Mouse (Mus musculus) activated CD4-positive, CD25-positive, alpha-beta regulatory T cell, adult 4 months (primary cell): ENCODE measurements around the gene B3glct. TPM values are rescaled to one million over a fixed set of nuclear protein-coding genes. Genes with fewer than 3 reads are reported as not detected.

Experiments used
- ATAC-seq: one replicate; pipeline ENCODE4 v1.8.0; 2017
- polyA plus RNA-seq, 2 experiments: library from polyadenylated mRNA; unstranded; fragments of 100-300 nt; shearing (Covaris generic); gene quantifications; one replicate each; pipeline ENCODE4 v1.2.1; 2017

Gene B3glct
- polyA plus RNA-seq, 2 experiments from 2014 or later, result 2.4 to 2.9 TPM

DNA sequence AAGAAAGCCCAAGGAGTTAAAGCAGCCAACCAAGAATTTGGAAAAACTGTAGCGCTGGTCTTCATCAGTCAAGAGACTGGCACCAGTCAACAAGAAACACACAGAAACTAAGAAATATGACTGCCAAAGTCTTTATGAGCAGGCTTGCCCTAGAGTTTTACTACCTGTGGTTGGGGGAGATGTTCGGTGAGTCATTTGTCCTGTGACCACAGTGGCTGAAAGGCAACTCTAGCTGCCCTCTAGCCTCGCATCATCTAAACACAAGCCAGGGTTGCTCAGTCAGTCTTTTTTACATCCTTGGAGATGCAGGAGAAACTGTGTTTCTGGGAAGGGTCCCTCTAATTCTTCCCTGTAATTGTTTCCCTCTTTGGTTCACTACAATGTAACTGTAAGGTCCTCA is 834 bp upstream of the B3glct start:
- ATAC-seq, result no peak

DNA sequence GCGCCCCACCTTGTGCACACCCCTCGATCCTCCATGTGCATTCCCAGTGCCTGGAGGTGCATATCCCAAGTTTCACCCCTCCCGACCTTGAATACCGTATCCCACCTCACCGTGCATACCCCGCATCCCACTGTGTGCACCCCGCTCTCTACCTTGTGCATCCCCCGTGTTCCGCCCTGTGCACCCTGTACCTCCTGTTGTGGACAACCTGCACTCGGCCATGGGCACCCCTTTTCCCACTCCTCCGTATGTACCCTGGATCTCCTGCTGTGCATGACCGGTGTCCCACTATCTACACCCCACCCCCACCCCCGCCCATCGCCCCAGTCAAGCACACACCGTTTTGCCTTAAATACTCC is 939 bp downstream of the B3glct start:
- no peak for ATAC-seq

DNA sequence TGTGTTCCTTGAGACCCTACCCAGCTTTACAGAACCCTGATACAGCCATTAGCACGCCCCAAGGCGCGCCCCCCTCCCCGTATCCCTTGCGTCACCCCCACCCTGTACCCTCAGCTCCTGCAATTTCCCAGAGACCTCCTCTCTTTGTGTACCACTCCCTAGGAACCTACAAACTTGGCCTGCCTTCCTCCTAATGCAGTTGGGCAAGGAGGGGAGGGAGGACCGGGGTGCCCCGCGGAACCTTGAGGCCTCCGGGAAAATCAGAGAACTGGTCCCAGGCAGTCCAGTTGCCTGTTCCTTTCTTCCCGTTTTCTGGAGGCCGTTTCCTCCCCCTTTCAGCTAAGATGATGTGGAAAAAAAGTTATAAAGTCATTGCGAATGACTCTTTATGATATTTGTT is 1.3 kb downstream of the B3glct start:
- ATAC-seq, result no peak

DNA sequence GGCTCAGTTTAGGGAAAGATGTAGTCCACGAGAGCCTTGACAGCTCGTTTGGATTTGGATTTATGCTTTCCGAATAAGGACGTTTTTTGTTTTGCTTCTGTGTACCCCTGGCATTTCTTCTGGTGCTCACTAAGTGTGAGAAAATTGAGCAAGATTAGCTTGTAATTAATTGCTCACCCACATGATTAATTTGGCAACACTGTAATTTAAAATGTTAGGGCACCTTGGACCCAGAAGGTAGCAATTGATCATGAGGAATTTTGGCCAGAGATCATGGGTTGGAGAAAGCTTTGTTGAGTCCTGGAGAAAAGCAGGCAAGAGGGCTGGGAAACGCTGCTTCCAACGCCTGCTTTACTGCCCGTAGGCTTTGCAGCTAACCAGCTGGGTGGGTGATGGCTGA is 1.9 kb downstream of the B3glct start:
- no peak for ATAC-seq

DNA sequence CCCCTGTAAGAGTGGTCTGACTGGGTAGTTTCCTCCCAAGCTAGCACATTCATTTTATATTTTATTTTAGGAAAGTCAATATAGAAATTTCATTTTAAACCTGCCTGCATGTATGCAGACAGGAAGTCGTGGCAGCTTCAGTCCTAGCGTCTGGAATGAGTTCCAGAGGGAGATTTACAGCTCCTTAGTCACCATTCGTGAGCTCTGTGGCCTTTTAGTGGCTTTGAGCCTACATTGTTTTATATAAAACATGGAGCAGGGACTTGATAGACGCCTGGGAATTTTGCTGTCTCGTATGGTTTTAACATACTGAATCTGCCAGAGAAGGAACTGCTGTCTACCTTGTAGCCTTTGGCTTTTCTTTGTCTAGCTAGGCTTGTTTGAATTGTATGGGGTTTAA is 2.9 kb downstream of the B3glct start:
- ATAC-seq, result no peak

DNA sequence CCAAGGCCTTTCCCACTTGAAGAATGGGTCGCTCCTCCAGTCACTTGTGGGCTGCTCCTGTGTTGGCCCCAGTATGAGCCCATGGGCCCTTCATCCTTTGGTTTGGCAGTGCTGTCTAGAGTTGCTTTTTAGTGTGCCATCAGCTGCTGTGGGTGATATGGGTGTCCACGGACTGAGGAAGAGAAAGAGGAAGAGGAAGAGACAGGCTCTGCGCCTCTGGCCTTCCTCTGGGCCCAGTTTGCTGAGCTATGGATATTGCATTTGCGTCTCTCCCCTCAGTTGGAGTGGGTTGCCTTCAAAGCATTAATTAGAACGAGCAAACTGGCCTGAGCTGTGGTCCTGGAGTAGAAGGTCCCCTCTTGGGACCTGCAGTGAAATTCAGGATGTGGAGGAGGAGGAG is 11.8 kb downstream of the B3glct start:
- ATAC-seq, result no peak

DNA sequence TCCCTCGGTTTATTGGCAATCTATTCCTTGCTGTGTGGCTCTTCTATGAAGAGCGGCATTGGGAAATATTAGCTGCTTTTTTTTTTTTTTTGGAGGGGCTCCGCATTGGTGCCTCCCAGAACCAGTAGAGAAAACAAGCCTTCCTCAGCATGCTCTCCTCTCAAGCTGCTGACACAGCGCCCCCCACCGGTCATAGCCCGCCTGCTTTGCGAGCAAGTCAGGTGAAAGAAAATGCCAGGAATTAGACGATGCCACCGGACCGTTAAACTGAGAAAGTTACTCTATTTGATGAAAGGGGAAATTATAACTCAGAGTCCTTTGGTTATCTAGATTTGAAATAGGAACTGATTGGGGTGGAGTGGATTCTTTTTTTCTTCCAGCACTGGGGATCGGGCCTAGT is 14.5 kb downstream of the B3glct start:
- no peak for ATAC-seq

DNA sequence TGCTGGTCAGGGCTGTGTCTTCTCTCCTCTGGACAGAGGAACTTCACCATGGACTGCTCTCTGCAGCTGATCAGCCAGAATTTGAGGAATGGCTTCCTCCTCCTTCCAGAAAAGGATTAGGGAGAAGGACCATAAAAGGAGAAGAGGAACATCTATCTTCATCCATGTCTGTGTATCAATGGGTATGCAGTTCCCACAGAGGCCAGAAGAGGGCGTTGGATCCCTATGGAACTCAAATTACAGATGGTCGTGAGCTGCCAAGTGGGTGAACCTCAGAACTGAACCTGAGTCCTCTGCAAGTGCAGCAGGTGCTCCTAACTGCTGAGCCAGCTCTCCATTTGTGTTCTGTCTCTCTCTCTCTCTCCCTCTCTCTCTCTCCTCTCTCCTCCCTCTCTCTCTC is 15.2 kb downstream of the B3glct start:
- no peak for ATAC-seq

DNA sequence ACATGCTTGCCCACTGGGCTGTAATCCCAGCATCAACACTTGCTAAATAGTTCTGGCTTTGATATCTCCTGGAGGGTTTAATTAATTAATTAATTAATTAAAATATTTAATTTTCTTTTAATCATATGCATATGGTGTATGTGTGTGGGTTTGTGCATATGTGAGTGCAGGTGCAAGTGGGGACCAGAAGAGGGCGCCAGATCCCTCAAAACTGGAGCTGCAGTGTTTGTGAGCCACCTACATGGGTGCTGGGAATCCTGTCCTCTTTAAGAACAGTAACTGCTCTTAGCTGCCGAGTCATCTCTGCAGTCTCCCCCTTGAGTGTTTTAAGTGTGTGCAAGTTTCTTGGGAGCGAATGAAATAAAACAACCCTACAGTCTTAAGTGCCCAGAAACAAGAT is 15.9 kb downstream of the B3glct start:
- ATAC-seq, result no peak

DNA sequence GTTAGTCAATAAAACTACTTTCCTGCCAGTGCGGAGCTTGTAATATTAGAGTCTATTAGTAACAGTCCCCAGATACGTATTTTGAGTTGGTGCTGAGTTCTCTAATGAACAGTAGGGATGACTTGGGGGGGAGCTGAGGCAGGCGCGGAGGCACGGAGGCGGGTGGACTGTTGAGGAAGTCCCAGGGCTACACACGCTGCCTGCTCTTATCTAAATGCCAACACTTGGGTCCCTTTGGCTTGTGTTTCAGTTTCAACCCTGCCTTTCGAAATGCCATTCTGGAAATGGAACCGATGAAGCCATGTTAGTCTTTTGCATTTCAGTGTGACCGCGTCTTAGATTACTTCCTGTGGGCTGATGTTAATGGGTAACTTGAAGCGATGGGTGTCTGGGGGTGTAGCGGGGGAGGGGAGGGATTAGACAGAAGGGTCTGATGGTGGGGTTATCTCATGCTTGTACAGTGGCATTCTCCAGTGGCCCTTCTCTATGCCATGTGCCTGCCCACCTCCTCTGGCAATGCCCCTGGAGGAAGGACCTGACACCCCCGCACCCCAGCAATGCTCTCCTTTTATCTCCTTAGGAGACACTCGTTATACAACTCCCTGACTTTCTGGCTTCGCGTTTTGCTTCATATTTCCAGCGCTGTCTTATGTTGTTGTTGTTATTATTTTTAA is 17.2 kb downstream of the B3glct start:
- no peak for ATAC-seq

DNA sequence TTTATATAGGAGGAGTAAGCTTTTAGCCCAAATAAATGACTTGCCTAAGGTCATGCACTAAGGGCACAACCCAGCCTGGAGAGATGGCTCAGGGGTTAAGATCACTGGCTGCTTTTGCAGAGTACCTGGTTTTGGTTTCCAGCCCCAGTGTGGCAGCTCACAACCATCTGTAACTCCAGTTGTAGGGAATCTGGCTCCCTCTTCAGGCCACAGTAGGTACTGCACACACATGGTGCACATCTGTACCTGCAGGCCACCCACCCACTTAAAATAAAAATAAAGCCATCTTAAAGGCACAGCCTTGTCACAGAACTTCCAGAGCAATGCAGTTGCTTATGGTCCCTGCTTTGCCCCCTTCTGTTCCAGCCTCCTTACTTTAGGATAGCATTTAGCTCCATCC is 24.7 kb downstream of the B3glct start:
- no peak for ATAC-seq

DNA sequence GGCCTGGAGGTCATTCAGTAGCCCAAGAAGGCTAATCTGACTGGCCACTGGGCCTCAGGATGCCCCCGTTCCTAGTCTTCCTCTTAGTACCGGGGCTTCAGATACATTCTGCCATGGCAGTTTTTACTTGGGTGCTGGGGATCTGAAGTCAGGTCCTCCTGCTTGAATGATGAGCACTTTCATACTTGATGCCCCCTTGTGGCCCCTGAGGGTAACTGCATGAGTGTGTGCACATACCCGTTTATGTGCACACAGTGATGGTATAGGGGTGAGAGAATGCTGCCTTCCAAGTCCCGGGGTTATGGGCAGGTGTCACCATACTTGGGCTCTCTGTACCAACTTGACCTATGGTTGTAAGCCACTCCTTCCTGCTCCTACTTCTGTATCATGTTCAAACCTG is 33.5 kb downstream of the B3glct start:
- no peak for ATAC-seq

DNA sequence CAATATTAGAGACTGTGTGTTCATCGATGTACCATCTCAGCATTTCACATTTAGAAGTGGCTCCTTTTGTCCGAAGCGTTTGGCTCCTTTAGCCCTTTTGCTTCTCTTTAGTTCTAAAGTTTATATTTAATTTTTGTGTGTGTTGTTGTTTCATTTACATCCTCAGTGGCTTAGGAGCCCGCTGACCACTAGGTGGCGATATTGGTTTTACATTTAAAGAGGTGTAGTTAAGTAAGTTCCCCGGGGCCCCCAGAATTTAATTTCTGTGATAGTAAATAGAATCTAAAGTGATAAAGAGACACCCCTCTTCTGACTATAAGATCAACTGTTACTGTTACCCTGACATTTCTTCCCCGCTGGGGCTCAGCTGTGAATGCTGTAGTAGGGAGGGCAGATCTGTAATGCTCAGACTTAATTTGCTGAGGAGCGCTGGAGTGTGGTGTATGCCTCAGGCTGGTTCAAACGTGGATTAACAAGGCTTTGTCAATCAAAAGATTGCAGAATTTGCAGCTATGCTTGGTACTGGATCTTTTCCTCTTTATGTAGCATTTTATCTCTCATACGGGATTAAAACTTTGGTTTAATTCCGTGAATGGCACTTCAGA is 35.2 kb downstream of the B3glct start:
- no peak for ATAC-seq

DNA sequence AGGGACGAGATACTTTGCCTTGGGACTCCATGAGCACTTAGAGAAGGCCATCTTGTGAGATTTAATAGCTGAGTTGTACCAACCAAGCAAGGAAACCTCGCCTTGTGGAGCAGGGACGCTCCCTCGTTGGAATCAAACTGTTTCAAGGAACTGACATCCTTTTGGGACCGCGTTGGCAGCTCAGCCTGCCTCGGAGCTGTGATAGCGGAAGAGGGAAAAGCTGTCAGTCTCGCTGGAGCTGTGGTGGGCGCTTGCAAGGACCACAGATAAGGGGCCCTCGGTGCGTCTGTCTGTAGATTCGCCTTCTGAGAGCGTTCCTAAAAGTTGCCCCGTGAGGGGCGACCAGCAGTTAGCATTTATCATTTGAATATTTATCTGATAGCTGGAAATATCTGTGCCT is 35.8 kb downstream of the B3glct start:
- no peak for ATAC-seq

DNA sequence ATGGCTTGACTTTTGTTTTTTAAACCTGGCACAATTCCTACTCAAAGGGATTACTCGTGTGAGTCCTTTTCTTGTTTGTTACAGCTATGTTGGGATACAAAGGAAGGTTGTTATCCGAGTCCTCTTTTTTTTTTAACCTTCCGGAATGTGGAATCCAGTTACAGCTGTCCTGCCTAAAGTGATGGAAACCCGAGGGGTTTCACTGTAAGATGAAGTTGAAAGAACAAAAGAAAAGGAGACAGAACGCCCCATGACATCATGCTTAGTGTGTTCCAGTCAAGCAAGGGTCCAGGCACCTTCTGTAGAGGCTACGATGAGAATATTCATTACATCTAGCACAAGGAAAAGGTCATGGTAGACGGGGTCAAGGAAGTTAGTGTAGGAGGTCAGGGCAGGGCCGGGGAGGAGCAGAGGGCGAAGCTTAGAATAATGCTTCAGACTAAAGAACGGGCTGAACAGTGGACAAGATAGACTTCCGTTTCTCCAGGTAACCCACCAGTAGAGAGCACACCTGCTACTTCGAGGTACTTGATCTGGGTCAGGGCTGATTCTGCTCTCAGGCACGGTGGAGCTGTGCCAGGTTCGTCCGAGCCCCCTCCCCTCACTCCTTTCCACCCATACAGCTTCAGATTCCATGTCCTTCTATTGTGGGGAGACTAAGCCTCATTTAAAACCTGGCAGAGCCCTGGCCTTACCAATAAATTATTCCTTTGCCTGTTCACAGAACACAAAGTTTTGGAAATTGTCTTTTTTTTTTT is 37.7 kb downstream of the B3glct start:
- ATAC-seq, result no peak

DNA sequence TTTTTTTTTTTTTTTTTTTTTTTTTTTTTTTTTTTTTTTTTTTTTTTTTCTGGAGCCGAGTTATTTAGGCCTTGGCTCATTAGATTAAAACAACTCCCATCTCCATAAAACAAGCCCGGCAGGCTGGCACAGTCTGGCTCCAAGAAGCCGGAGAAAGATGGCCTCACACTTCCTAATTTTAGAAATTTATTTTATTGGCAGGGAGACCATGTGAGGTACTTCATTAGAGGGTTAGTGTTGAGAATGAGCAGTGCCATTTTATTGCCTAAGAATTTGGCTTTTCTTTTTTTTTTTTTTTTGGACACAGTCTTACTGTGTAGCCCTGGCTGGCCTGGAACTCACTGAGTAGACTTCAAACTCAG is 38.3 kb downstream of the B3glct start:
- ATAC-seq, result no peak

DNA sequence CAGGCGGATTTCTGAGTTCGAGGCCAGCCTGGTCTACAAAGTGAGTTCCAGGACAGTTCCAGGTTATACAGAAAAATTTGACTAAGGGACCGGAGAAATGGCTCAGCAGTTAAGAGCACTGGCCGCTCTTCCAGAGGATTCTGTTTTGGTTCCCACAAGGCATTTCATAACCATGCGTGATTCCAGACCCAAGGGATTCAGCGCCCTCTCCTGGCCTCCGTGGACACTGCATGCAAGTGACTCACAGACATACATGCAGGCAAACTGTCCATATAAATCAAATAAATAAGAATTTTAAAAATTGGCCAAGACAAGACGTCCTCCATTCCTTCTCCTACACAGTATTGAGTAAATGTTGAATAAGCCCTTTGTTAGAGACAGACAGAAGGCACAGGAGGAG is 53.7 kb downstream of the B3glct start:
- no peak for ATAC-seq

DNA sequence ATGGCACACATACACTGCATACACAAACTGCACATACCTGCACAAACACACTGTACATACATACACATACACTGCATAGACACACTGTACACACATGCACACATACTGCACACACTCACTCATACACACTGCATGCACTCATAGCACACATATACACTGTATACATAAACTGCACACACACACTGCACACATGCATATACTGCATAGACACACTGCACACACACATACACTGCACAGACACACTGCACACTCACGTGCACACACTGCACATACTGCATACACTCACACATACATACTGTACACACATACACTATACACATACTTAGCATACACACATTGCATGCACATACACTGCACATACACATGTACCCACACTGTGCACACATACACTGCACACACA is 59.2 kb downstream of the B3glct start:
- ATAC-seq, result no peak

DNA sequence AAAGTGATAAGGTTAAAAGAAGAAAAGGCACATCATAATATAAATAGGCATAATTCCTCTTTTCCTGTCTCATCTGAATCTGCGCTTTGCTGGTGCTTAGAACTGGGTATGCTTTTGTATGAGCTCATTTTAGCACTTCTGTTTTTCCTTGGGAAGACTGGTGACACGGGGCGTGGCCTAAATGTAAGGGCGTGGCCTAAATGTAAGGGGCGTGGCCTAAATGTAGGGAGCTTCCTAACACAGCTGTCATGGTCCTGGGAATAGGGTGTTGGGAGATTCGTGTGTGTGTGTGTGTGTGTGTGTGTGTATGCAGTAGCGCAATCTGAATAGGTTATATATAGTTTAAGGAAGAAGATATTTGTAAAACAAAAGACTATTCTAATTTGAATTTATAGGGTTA is 62.1 kb downstream of the B3glct start:
- no peak for ATAC-seq

DNA sequence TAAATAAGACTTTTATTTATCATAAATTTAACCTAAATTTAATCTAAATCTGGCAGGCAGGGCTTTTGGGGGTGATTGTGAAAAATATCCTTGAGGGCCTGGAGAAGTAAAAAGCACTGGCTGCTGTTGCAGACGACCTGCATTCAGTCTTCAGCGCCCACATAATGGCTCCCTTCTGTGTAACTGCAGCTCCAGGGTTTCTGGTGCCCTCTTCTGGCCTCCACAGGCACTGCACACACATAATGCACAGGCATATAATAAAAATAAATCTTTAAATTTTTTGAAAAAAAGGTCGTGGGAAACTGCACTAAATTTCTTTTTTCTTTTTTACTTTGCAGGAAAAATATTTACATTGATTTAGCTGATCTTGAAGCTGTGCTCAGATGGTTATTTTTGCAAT is 62.7 kb downstream of the B3glct start:
- no peak for ATAC-seq

DNA sequence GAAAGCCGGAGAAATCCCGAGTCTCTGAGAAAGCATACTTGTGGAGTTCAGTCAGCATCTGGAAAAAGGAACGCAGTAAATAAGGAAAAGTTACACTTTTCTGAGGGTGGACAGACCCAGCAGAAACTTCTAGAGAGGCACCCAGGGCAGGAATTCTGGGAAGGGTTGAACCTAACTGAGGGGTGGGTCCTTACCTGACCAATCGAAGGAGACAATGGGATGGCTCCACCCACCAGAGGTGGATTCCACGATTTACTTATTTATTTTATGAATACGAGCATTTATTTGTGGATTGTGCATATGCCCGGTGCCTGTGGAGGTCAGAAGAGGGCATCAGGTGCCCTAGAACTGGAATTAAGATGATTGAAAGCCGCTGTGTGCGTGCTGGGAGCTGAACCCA is 64.3 kb downstream of the B3glct start:
- ATAC-seq, result no peak

DNA sequence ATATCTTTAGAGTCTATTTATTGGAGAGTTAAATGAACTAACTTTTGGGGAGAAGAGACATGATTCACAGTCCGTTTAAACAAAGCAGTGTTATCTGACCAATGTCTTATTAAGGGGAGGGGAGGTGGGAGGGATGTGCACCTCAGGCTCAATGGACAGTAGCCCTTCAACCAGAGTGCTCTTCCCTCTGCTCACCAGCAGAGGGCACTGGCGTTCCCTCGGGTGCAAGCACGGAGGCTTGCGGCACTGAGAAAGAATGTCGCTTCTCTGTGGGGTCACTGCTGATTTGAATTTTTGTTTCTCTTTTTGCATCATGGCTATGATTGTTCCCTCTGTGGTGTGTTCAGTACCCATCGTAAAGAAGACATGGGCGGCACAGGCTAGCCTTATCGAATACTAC is 67.0 kb downstream of the B3glct start:
- no peak for ATAC-seq

DNA sequence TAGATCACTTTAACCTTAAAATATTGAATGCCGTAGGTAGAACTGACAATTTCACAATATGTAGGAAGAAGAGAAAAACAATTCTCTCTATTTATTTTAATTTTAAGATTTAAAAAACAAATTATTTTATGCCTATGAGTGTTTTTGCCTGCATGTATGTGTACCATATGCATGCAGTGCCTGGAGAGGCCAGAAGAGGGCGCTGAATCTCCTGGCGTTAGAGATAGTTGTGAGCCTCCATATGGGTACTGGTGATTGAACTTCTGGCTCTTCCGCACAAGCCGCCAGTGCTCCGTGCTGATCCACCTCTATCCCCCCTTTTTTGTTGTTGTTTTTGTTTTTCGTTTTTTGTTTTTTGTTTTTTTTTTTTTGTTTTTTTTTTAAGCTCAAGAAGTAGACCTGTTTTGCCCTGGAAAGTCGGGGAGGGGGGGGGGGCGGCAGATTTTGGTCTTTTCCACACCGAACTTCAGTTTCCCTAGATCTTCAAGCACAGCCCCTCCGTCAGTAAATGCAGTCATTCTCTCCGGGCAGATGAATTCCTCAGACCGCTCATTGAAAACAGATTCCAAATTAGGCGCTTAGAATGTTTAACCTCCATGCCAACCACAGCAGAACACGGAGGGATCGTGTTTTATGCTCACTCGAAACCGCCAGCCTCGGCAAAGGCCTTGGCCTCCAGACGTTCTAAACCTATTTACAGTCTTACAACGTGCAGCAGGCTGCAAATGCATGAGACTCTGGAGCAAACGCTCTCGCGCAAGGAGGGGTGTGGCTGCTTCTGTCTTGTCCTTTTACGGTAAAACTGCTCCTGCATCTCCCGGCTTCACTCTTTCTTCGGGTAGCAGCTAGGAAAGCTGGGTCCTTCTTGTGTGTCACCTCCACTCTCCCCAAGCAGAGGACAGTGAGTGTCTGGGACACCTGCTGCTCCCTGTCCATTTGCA is 70.9 kb downstream of the B3glct start:
- no peak for ATAC-seq
